Mouse (Mus musculus) spleen, adult 2 months (tissue): ENCODE measurements around the gene Lmtk2.

Experiments used
- CTCF ChIP-seq: fragments of 200-500 bp; IDR thresholded peaks from 2 replicates; pipeline ENCODE4 v1.5.1; 2011; ENCODE audit warnings: mild to moderate bottlenecking, inconsistent platforms; ENCODE audit not compliant: insufficient read depth, insufficient read length, insufficient replicate concordance; ENCODE audit errors: extremely low read depth
- POLR2A ChIP-seq: fragments of 200-500 bp; IDR thresholded peaks from 2 replicates; pipeline ENCODE4 v1.6.1; 2011; ENCODE audit warnings: low read depth, low read length, inconsistent platforms

GRCm38 (mm10) chr5:144119286-144119685, 19.1 kb downstream of the Lmtk2 start:
- TF ChIP-seq POLR2A (no peak), CTCF (no peak)
